Mouse (Mus musculus) brain, embryonic 14.5 days (tissue): ENCODE results near the gene Spock2.

Source experiments
- CTCF ChIP-seq: fragments of 200-500 bp; IDR thresholded peaks from 2 replicates; pipeline ENCODE4 v1.5.1; 2012; ENCODE audit warnings: inconsistent platforms, mild to moderate bottlenecking, moderate library complexity, borderline replicate concordance; ENCODE audit not compliant: insufficient read depth, insufficient read length; ENCODE audit errors: extremely low read depth
- POLR2A ChIP-seq: fragments of 200-500 bp; IDR thresholded peaks from 2 replicates; pipeline ENCODE4 v1.6.1; 2012; ENCODE audit warnings: mild to moderate bottlenecking, inconsistent platforms, borderline replicate concordance; ENCODE audit not compliant: poor library complexity, insufficient read depth, insufficient read length, severe bottlenecking; ENCODE audit errors: extremely low read depth

DNA sequence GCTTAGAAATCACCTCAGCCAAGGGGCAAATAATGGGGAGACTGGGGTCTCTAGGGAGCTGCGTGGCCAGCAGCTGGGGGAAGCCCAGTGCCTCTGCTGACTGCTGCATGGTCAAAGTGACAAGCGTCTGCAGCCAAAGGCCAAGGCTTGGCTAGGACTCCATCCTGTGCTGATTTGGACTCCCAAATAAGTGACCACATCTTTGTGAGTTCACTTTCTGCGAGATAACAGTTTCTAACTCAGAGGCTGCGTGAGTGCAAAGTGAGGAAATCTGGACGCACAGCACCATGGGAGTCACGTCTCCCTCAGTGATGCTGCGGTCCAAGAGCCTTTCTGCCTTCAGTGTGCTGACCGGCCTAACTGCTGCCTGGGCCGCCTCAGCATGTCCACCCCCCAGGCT is 22.3 kb downstream of the Spock2 start:
- TF ChIP-seq CTCF (no peak), POLR2A (no peak)
